Mouse (Mus musculus) neural tube, embryonic 14.5 days (tissue): ENCODE measurements around the gene Tpd52l2. TPM values are rescaled to one million over a fixed set of nuclear protein-coding genes. Genes with fewer than 3 reads are reported as not detected.

Experiments
- ATAC-seq: fragments of 200-750 bp; cut with Nextera tagmentation; 2 replicates; pipeline ENCODE4 v1.8.0; 2017; ENCODE audit warnings: low read depth, mild to moderate bottlenecking, moderate TSS enrichment, moderate library complexity
- H3K27ac ChIP-seq: fragments of 300-500 bp; sonication (generic); 2 replicates; pipeline ENCODE4 v1.5.1; 2014; ENCODE audit warnings: low read depth, mild to moderate bottlenecking, control low read depth, low read length, moderate library complexity, mixed read lengths
- H3K27me3 ChIP-seq: fragments of 300-500 bp; sonication (generic); 2 replicates; pipeline ENCODE4 v1.6.1; 2014; ENCODE audit warnings: low read length; ENCODE audit not compliant: control insufficient read depth, insufficient read depth
- H3K36me3 ChIP-seq: fragments of 300-500 bp; sonication (generic); 2 replicates; pipeline ENCODE4 v1.6.1; 2014; ENCODE audit warnings: low read length, mixed read lengths; ENCODE audit not compliant: control insufficient read depth, insufficient read depth
- H3K4me1 ChIP-seq: fragments of 300-500 bp; sonication (generic); 2 replicates; pipeline ENCODE4 v1.6.1; 2014; ENCODE audit warnings: low read length; ENCODE audit not compliant: control insufficient read depth, insufficient read depth
- H3K4me2 ChIP-seq: fragments of 300-500 bp; sonication (generic); 2 replicates; pipeline ENCODE4 v1.6.1; 2014; ENCODE audit warnings: mild to moderate bottlenecking, low read depth, low read length, control low read depth
- H3K4me3 ChIP-seq: fragments of 300-500 bp; sonication (generic); 2 replicates; pipeline ENCODE4 v1.5.1; 2014; ENCODE audit warnings: low read depth, low read length, control low read depth, mixed read lengths
- H3K9ac ChIP-seq: fragments of 300-500 bp; sonication (generic); replicated peaks from 2 replicates; pipeline ENCODE4 v1.6.1; 2014; ENCODE audit warnings: low read depth, mild to moderate bottlenecking, control low read depth, low read length, mixed read lengths
- H3K9me3 ChIP-seq: fragments of 300-500 bp; sonication (generic); 2 replicates; pipeline ENCODE4 v1.6.1; 2016; ENCODE audit warnings: low read length; ENCODE audit not compliant: control insufficient read depth
- WGBS: fragments of 180-500 bp; shearing (Covaris S2); extraction: QIAGEN DNeasy Blood & Tissue Kit; methylation state at CpG from one replicate; pipeline ENCODE4 v1.1.7; 2014; 5-methylcytosine and 5-hydroxymethylcytosine counted together
- polyA plus RNA-seq: library from polyadenylated mRNA; unstranded; fragments of >200 nt; fragmentation: Nextera tagmentation; extraction: Ambion mirVana; gene quantifications from 2 replicates; pipeline ENCODE4 v1.2.1, GENCODE M21; 2014

Tpd52l2 gene
- polyA plus RNA-seq: 116 and 120 TPM in 2 replicates

DNA sequence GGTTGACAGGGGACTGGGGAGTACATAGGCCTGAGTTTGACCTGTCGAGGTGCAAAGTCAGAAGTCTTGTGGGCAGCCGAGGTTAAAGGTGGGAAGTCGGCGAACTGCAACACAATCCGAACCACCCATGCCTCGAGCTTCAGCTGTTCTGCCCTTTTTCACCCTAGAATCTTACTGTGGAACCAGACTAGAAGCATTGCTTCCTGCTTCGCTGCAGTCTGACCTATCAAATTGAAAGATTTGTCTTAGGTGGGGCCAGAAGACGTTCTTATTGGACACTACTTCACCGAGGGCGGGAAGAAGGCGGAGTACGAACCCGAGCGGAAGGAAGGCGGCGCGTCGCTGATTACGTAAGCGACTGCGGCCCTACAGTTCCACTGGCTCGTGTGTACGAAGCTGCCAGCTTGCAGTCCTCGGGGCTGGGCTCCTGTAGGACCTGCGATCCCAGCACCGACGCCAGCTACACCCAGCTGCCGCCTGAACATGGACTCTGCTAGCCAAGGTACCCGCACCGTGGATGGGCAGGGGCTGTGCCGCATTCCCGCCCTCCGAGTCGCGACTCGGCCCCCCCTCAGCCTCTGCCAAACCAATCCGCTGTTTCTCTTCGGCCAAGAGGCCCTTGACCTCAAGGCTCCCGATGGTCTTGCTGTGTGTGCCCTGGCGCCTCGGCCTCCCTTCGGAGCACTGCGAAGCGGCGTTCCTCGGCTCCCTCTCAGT lies at the start of gene Tpd52l2:
Tpd52l2 (plus strand) TSS at position 312 of the 717 bp plus-strand sequence.
- H3K27me3 ChIP-seq: no peaks in the 10 kb centered on the region
- peaks cover 16% of the 10 kb centered on the region for H3K36me3 ChIP-seq

GRCm38 (mm10) chr2:181452181-181452580 lies 44.8 kb upstream of the Tpd52l2 start:
- Histone ChIP-seq H3K9ac (no peak overlapping the region), H3K36me3 (no peaks in the 10 kb centered on the region), H3K27ac (no peak overlapping the region), H3K27me3 (no peaks in the 10 kb centered on the region), H3K4me2 (no peak overlapping the region), H3K4me1 (no peaks in the 10 kb centered on the region), H3K4me3 (no peak overlapping the region), H3K9me3 (no peaks in the 10 kb centered on the region)
- no peak for ATAC-seq
- WGBS: 73% methylated on average over 4 of the region's 4 CpGs

More for the DNA sequence above, at the start of gene Tpd52l2:
- Histone ChIP-seq H3K27ac (peak within 1 kb of the TSS; percentile 86), H3K9ac (peak within 1 kb of the TSS; percentile 89), H3K4me2 (peak within 1 kb of the TSS; percentile 99), H3K4me3 (peak within 1 kb of the TSS; percentile 93), H3K4me1 (peaks cover 12% of the 10 kb centered on the region), H3K9me3 (no peaks in the 10 kb centered on the region)
- peak; percentile 97 for ATAC-seq
- WGBS: under 1% methylated on average over 46 of the region's 46 CpGs

GRCm38 (mm10) chr2:181453274-181453673 lies 43.7 kb upstream of the Tpd52l2 start:
- Histone ChIP-seq H3K36me3 (no peaks in the 10 kb centered on the region), H3K4me1 (peaks cover 5% of the 10 kb centered on the region), H3K27ac (no peak overlapping the region), H3K9me3 (no peaks in the 10 kb centered on the region), H3K4me2 (no peak overlapping the region), H3K9ac (no peak overlapping the region), H3K27me3 (no peaks in the 10 kb centered on the region), H3K4me3 (no peak overlapping the region)
- 62% methylated on average over 1 of the region's 1 CpGs for WGBS
- no peak for ATAC-seq

- H3K4me2 ChIP-seq: no peak overlapping the region
- no peak for ATAC-seq
- H3K4me1 ChIP-seq: peaks cover 5% of the 10 kb centered on the region
- no peak overlapping the region for H3K27ac ChIP-seq
- peaks cover 4% of the 10 kb centered on the region; the same call in 1 of the 2 replicates for H3K27me3 ChIP-seq
- H3K36me3 ChIP-seq: no peaks in the 10 kb centered on the region
- no peaks in the 10 kb centered on the region for H3K9me3 ChIP-seq
- H3K4me3 ChIP-seq: no peak overlapping the region
- no peak overlapping the region for H3K9ac ChIP-seq
- 82% methylated on average over 2 of the region's 2 CpGs for WGBS
These were observed 41.0 kb upstream of the Tpd52l2 start for GRCm38 (mm10) chr2:181455899-181456298.

GRCm38 (mm10) chr2:181457831-181458230 lies 39.1 kb upstream of the Tpd52l2 start:
- Histone ChIP-seq H3K36me3 (no peaks in the 10 kb centered on the region), H3K9ac (peak overlapping the region; percentile 89; the same call in 1 of the 2 replicates), H3K27ac (no peak overlapping the region), H3K4me3 (peak overlapping the region; percentile 92), H3K9me3 (no peaks in the 10 kb centered on the region), H3K4me1 (peaks cover 5% of the 10 kb centered on the region), H3K27me3 (peaks cover 4% of the 10 kb centered on the region; the same call in 1 of the 2 replicates), H3K4me2 (peak overlapping the region; percentile 91)
- WGBS: 2% methylated on average over 15 of the region's 15 CpGs
- no peak for ATAC-seq

DNA sequence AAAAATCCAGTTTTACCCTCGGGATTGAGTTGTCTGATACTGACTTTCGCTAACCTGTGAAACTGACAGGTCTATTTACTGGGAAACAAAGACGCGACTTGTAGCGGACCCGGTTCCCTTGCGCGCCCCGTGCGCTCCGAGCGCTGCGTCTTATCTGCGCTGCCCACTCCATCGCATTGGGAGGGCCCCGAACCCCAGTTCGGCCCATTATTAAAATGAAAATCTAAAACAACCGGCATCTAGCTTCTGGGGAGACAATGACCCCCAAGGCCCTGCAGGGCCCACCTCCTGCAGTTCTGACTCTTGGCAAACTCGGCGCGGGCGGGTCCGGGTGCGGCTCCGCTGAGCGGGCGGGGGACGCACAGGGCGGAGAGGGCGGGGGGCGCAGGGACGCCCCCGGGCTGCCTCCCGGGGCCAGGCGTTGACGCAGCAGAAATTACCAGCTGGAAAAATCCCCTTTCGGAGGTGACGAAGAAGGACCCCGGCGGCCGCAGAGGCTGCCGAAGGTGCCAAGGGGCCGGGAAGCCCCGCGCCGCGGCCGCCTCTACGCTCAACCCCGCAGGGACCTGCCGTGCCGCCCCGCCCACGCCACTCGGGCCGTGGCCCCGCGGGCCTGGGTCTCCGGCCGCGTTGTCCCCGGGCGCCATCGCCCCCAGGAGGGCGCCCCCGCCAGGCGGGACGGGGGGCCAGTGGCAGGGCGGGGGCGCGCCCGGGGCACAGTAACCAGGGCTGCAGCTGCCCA lies 38.4 kb upstream of the Tpd52l2 start:
- Histone ChIP-seq H3K4me3 (peak overlapping the region; percentile 92), H3K27me3 (peaks cover 4% of the 10 kb centered on the region; the same call in 1 of the 2 replicates), H3K27ac (peak overlapping the region; percentile 68), H3K9me3 (no peaks in the 10 kb centered on the region), H3K36me3 (no peaks in the 10 kb centered on the region), H3K9ac (peak overlapping the region; percentile 89), H3K4me1 (peaks cover 5% of the 10 kb centered on the region), H3K4me2 (peak overlapping the region; percentile 91)
- peak; percentile 49 for ATAC-seq
- WGBS: under 1% methylated on average over 55 of the region's 72 CpGs

- ATAC-seq: peak; percentile 91
- no peaks in the 10 kb centered on the region for H3K36me3 ChIP-seq
- H3K27ac ChIP-seq: peak within 1 kb of the TSS; percentile 68
- peak within 1 kb of the TSS; percentile 92 for H3K4me3 ChIP-seq
- peak within 1 kb of the TSS; percentile 89 for H3K9ac ChIP-seq
- 0% methylated on average over 18 of the region's 83 CpGs for WGBS
- peaks cover 4% of the 10 kb centered on the region; the same call in 1 of the 2 replicates for H3K27me3 ChIP-seq
- peak within 1 kb of the TSS; percentile 91 for H3K4me2 ChIP-seq
- no peaks in the 10 kb centered on the region for H3K9me3 ChIP-seq
- peaks cover 5% of the 10 kb centered on the region for H3K4me1 ChIP-seq
These were observed 37.7 kb upstream of the Tpd52l2 start, which contains the start of gene Zbtb46 for GRCm38 (mm10) chr2:181459153-181459672. Gene Zbtb46, minus strand, starts transcription at chr2:181459426.

DNA sequence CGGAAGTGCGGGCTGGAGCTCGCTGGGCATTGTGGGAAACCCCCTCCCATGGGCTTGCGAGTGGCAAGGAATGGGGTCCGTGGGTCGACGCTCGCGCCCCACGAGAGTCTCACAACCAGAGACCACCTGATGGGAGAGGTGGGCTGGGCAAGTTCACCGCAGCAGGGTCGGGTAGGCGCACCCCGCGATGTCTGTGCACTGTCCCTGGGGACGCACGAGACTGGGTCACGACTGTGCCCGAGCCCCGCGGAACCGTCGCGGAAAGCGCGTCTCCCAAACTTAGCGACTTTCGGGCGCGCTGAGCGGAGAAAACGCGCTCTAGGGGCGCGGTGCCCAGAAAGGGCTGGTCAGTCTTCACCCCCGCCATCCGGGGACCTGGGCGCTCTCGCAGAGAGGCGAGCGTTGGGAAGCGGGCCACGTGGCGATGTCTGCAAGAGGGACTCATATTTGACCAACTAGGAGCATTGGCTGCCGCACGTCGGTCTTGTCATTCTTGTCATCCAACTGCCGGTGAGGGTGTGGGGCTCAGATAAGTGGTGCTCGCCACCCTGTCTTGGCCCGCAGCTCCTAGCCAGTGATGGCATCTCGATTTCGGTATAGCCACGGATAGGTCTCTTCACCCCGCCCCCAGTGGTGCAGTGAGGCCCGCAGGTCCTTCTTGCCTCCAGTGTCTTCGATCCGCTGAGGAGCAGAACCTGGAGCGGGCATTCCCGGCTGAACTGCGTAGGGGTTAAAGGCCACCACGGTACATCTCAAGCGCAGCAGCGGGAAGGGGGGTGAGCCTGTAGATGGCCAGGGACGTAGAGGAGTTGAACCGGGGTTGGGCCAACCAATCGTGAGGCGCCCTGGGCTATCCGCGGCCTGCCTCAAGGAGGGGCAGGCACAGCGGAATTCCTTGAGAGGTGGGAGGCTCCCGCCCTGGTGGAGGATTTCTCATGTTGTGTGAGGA lies 37.0 kb upstream of the Tpd52l2 start:
- WGBS: 0% methylated on average over 69 of the region's 71 CpGs
- H3K36me3 ChIP-seq: no peaks in the 10 kb centered on the region

More for the DNA sequence above, 37.0 kb upstream of the Tpd52l2 start:
- no peak overlapping the region for H3K27ac ChIP-seq
- H3K9me3 ChIP-seq: no peaks in the 10 kb centered on the region
- H3K4me3 ChIP-seq: peak overlapping the region; percentile 92
- H3K27me3 ChIP-seq: peaks cover 4% of the 10 kb centered on the region; the same call in 1 of the 2 replicates
- ATAC-seq: peak; percentile 63
- H3K4me1 ChIP-seq: peaks cover 5% of the 10 kb centered on the region
- H3K9ac ChIP-seq: peak overlapping the region; percentile 89
- H3K4me2 ChIP-seq: peak overlapping the region; percentile 91
